Comparison of ENCODE assay signal across 16 mouse cellular contexts in genomic region chr8:41593666-41594042, GRCm38 (mm10).
"Had no signal": no experiment of that assay in that cellular context is flagged by ENCODE, and none has a peak within 500 bp of the region (broad histone marks: within the 10 kb centered on the region; RNA-seq: fewer than 3 reads in every experiment).

No protein-coding gene starts in this region.

- H3K27me3 ChIP-seq: liver, embryonic 13.5 days; midbrain, embryonic 12.5 days; midbrain, embryonic 15.5 days; neural tube, embryonic 12.5 days; stomach, embryonic 15.5 days had no signal

- DNase-seq: kidney, adult 18-20 months; kidney, adult 9 months; kidney, postnatal 14 days; kidney, postnatal 4 days; left cerebral cortex, postnatal 4 days; liver, embryonic 13.5 days; lung, embryonic 14.5 days; right cerebral cortex, postnatal 25 days; spleen, adult 18-20 months; thymus, postnatal 25 days had no signal

- H3K4me3 ChIP-seq: liver, embryonic 13.5 days; midbrain, embryonic 12.5 days; midbrain, embryonic 15.5 days; neural tube, embryonic 12.5 days; stomach, embryonic 15.5 days had no signal

- H3K4me2 ChIP-seq: liver, embryonic 13.5 days; lung, embryonic 14.5 days; midbrain, embryonic 12.5 days; midbrain, embryonic 15.5 days; neural tube, embryonic 12.5 days; stomach, embryonic 15.5 days had no signal

- H3K36me3 ChIP-seq: liver, embryonic 13.5 days; midbrain, embryonic 12.5 days; midbrain, embryonic 15.5 days; neural tube, embryonic 12.5 days; stomach, embryonic 15.5 days had no signal

- H3K4me1 ChIP-seq: liver, embryonic 13.5 days; midbrain, embryonic 12.5 days; midbrain, embryonic 15.5 days; neural tube, embryonic 12.5 days; stomach, embryonic 15.5 days had no signal

- ATAC-seq: lung, postnatal 0 days; midbrain, embryonic 15.5 days had no signal

- H3K9ac ChIP-seq: liver, embryonic 13.5 days; lung, embryonic 14.5 days; midbrain, embryonic 12.5 days; midbrain, embryonic 15.5 days; neural tube, embryonic 12.5 days; stomach, embryonic 15.5 days had no signal

- H3K9me3 ChIP-seq: liver, embryonic 13.5 days; midbrain, embryonic 12.5 days; midbrain, embryonic 15.5 days; neural tube, embryonic 12.5 days; stomach, embryonic 15.5 days had no signal

- H3K27ac ChIP-seq: liver, embryonic 13.5 days; macrophage; midbrain, embryonic 12.5 days; midbrain, embryonic 15.5 days; neural tube, embryonic 12.5 days; stomach, embryonic 15.5 days had no signal
